Mouse (Mus musculus) cerebellum, postnatal 14 days (tissue): ENCODE data around the gene Lep.

Experiments
- DNase-seq, 2 experiments: peaks; one replicate each; pipeline ENCODE4 v3.0.0; 2021; ENCODE audit warnings: mixed read lengths in 2 of 2

Gene Lep

GRCm38 (mm10) chr6:29059846-29060685 lies at the start of gene Lep:
Gene Lep, plus strand, starts transcription at chr6:29060220.
- DNase-seq, result peak; percentile 60 to 77

GRCm38 (mm10) chr6:29011651-29012050 lies 48.4 kb upstream of the Lep start:
- DNase-seq, result peak; percentile 36 to 54

- no peak for DNase-seq
Measured at GRCm38 (mm10) chr6:29013216-29013615, 46.8 kb upstream of the Lep start.

- peak; percentile 45 to 57 for DNase-seq
Measured at GRCm38 (mm10) chr6:29016891-29017412, 43.1 kb upstream of the Lep start.

- DNase-seq, result no peak
Measured at GRCm38 (mm10) chr6:29019756-29020720, 40.0 kb upstream of the Lep start.

GRCm38 (mm10) chr6:29020937-29021336 lies 39.1 kb upstream of the Lep start:
- no peak for DNase-seq

- DNase-seq, result no peak
Measured at GRCm38 (mm10) chr6:29021501-29021900, 38.5 kb upstream of the Lep start.

- no peak for DNase-seq
Measured at GRCm38 (mm10) chr6:29022115-29022514, 37.9 kb upstream of the Lep start.

GRCm38 (mm10) chr6:29023206-29023967 lies 36.6 kb upstream of the Lep start:
- peak; percentile 81 to 88 for DNase-seq

GRCm38 (mm10) chr6:29024000-29024417 lies 36.0 kb upstream of the Lep start:
- DNase-seq, result peak; percentile 91 to 93

- DNase-seq, result no peak
Measured at GRCm38 (mm10) chr6:29025796-29026482, 34.1 kb upstream of the Lep start.

GRCm38 (mm10) chr6:29026766-29027165 lies 33.3 kb upstream of the Lep start:
- no peak for DNase-seq

GRCm38 (mm10) chr6:29028129-29028528 lies 31.9 kb upstream of the Lep start:
- no peak for DNase-seq

- no peak for DNase-seq
Measured at GRCm38 (mm10) chr6:29029521-29029920, 30.5 kb upstream of the Lep start.

GRCm38 (mm10) chr6:29031216-29031615 lies 28.8 kb upstream of the Lep start:
- peak; percentile 97 for DNase-seq

GRCm38 (mm10) chr6:29031704-29032310 lies 28.2 kb upstream of the Lep start:
- DNase-seq, result no peak

- no peak for DNase-seq
Measured at GRCm38 (mm10) chr6:29032411-29032810, 27.6 kb upstream of the Lep start.

- DNase-seq, result no peak
Measured at GRCm38 (mm10) chr6:29033981-29034646, 25.9 kb upstream of the Lep start.

- DNase-seq, result peak; percentile 61 to 69
Measured at GRCm38 (mm10) chr6:29036698-29037097, 23.3 kb upstream of the Lep start.

- DNase-seq, result no peak
Measured at GRCm38 (mm10) chr6:29040266-29040665, 19.8 kb upstream of the Lep start.

- DNase-seq, result no peak
Measured at GRCm38 (mm10) chr6:29044029-29044428, 16.0 kb upstream of the Lep start.
